Mouse (Mus musculus) frontal cortex, postnatal 14 days (tissue): ENCODE data around the gene Ifi205.

Experiments
- DNase-seq, 2 experiments: peaks; one replicate each; pipeline ENCODE4 v3.0.0; 2022; ENCODE audit warnings: low spot score in 2 of 2

Gene Ifi205

GRCm38 (mm10) chr1:173973111-173973510 lies 58.5 kb downstream of the Ifi205 start:
- DNase-seq: no peak
